Mouse (Mus musculus) ES-E14 (cell line): Measurements from ENCODE around the gene Tns2.

Source experiments
- CHD2 ChIP-seq: IDR thresholded peaks from 2 replicates; pipeline ENCODE4 v1.6.1; 2014; ENCODE audit warnings: mild to moderate bottlenecking, low read depth, low read length, inconsistent platforms
- HCFC1 ChIP-seq: IDR thresholded peaks from 2 replicates; pipeline ENCODE4 v1.6.1; 2012; ENCODE audit warnings: low read length, inconsistent platforms, borderline replicate concordance; ENCODE audit not compliant: insufficient read depth
- MAFK ChIP-seq: IDR thresholded peaks from 2 replicates; pipeline ENCODE4 v1.6.1; 2014; ENCODE audit warnings: mild to moderate bottlenecking, low read depth, low read length, inconsistent platforms; ENCODE audit not compliant: insufficient read depth
- ZC3H11A ChIP-seq: IDR thresholded peaks from 2 replicates; pipeline ENCODE4 v1.6.1; 2012; ENCODE audit warnings: low read depth, mild to moderate bottlenecking, inconsistent platforms, low read length, borderline replicate concordance
- ZNF384 ChIP-seq: IDR thresholded peaks from 2 replicates; pipeline ENCODE4 v1.6.1; 2012; ENCODE audit warnings: low read depth, low read length, inconsistent platforms

DNA sequence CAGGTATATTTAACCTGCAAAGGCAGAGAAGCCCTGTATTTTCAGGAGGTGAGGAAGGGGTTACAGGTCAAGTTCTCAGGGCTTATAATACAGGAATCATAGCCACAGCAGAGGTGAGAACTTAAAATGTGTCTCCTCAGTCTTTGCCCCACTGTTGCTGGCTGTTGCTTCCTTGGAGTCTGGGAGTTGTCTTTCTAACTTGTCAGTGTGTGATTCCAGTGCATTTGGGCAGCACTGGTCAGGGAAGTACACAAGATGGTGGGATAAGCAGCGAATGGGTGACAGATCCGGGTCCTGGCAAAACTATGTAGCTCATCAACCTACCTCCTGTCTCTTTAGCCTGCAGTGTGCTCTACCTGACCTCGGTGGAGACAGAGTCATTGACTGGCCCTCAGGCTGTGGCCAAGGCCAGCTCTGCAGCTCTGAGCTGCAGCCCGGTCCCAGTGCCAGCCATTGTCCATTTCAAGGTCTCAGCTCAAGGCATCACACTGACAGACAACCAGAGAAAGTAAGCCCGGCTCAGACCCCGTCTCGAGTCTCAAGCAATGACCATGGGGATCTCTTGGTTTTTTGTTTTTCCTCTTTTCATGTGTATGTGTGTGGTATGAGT, 14.5 kb downstream of the Tns2 start:
- no peak for TF ChIP-seq ZC3H11A
- no peak for TF ChIP-seq MAFK
- TF ChIP-seq CHD2: no peak
- TF ChIP-seq ZNF384: no peak
- no peak for TF ChIP-seq HCFC1
